Mouse (Mus musculus): Measurements from ENCODE around the gene Supt3.

Supt3 gene

GRCm38 (mm10) chr17:45144656-45145055 lies 367.7 kb downstream of the Supt3 start:
- DNase-seq = no peak

- no peak for DNase-seq
Observed at GRCm38 (mm10) chr17:45151312-45151929, 374.5 kb downstream of the Supt3 start.

- DNase-seq = no peak
Observed at GRCm38 (mm10) chr17:45153721-45154120, 376.8 kb downstream of the Supt3 start.

GRCm38 (mm10) chr17:45158171-45158691 lies 381.3 kb downstream of the Supt3 start:
- no peak for DNase-seq

GRCm38 (mm10) chr17:45160651-45161050 lies 383.7 kb downstream of the Supt3 start:
- DNase-seq = no peak

GRCm38 (mm10) chr17:45165741-45166140 lies 388.8 kb downstream of the Supt3 start:
- DNase-seq = no peak

All from lung, postnatal 4 days (tissue).